8 mouse cellular contexts compared by ENCODE assay signal in genomic region chr19:4928781-4929180, GRCm38 (mm10). TPM values are rescaled to one million over a fixed set of nuclear protein-coding genes. Genes with fewer than 3 reads are reported as not detected.
DNase-seq lines count a peak whose midpoint lies in the region; ATAC-seq lines count a peak whose summit lies in the region.

No protein-coding gene starts in this region.

- peak overlapping the region; percentile 49 for H3K4me3 ChIP-seq in hindbrain, embryonic 14.5 days (replicated peaks; ENCODE audit: low read length)
- peak overlapping the region; percentile 78 for H3K4me3 ChIP-seq in midbrain, embryonic 10.5 days

- H3K9ac ChIP-seq in hindbrain, embryonic 14.5 days, result peak overlapping the region; percentile 74

- 55% methylated on average over 5 of the region's 5 CpGs for WGBS in hindbrain, embryonic 14.5 days
- 63% methylated on average over 5 of the region's 5 CpGs for WGBS in midbrain, embryonic 10.5 days

- peaks cover 50% of the 10 kb centered on the region for H3K36me3 ChIP-seq in hindbrain, embryonic 14.5 days (replicated peaks; ENCODE audit: control insufficient read depth, insufficient read depth)
- H3K36me3 ChIP-seq in midbrain, embryonic 10.5 days, result peaks cover 28% of the 10 kb centered on the region

- peak; percentile 65 for DNase-seq in adrenal gland, postnatal 14 days
- DNase-seq in adrenal gland, adult 18-20 months (ENCODE audit: low spot score in 2 of 2), result no peak
- peak; percentile 26 for DNase-seq in right cerebral cortex, postnatal 4 days
- no peak for DNase-seq in right cerebral cortex, postnatal 14 days
- peak; percentile 24 for DNase-seq in hindbrain, embryonic 14.5 days (ENCODE audit: low spot score)
- DNase-seq in midbrain, embryonic 10.5 days (ENCODE audit: low spot score), result no peak
- DNase-seq in layer of hippocampus, adult 9-11 months, result no peak
- no peak for DNase-seq in left cerebral cortex, adult 18-20 months (ENCODE audit: low spot score in 2 of 2)

- H3K4me1 ChIP-seq in hindbrain, embryonic 14.5 days (replicated peaks; ENCODE audit: control insufficient read depth, insufficient read depth, low read length), result peaks cover 21% of the 10 kb centered on the region
- H3K4me1 ChIP-seq in midbrain, embryonic 10.5 days, result peaks cover 26% of the 10 kb centered on the region

- 0 out of 2 replicates have a peak, but pooled peaks have one; percentile 10 for ATAC-seq in hindbrain, embryonic 14.5 days (ENCODE audit: low FRiP score)

- H3K27me3 ChIP-seq in hindbrain, embryonic 14.5 days (ENCODE audit: control insufficient read depth, insufficient read depth, low read length), result no peaks in the 10 kb centered on the region
- H3K27me3 ChIP-seq in midbrain, embryonic 10.5 days (ENCODE audit: low read depth, poor library complexity, severe bottlenecking), result no peaks in the 10 kb centered on the region

- peak overlapping the region; percentile 79 for H3K4me2 ChIP-seq in hindbrain, embryonic 14.5 days (replicated peaks)

- no peaks in the 10 kb centered on the region for H3K9me3 ChIP-seq in hindbrain, embryonic 14.5 days (ENCODE audit: control insufficient read depth, low read length)
- H3K9me3 ChIP-seq in midbrain, embryonic 10.5 days (replicated peaks), result no peaks in the 10 kb centered on the region

- H3K27ac ChIP-seq in hindbrain, embryonic 14.5 days, result peak overlapping the region; percentile 81
- H3K27ac ChIP-seq in midbrain, embryonic 10.5 days (replicated peaks), result peak overlapping the region; percentile 91

RNA-seq across cellular contexts. Expression of gene Dpp3, which starts 0.7 kb away (rescaled TPM):
- total RNA-seq in adrenal gland, postnatal 14 days (2021), result 69.2 and 87.7 TPM in 2 replicates
- total RNA-seq in adrenal gland, adult 18-20 months (2021), result 10 to 100 TPM; 51.4 to 86.6 TPM
- polyA plus RNA-seq in hindbrain, embryonic 14.5 days (2014; fragmentation: Nextera tagmentation; extraction: Ambion mirVana), result 90.7 and 95.7 TPM in 2 replicates
- 197 and 214 TPM in 2 replicates for polyA plus RNA-seq in midbrain, embryonic 10.5 days (2016; fragmentation: Nextera tagmentation; extraction: Ambion mirVana)
- 10 to 100 TPM; 35.3 to 43.1 TPM for total RNA-seq in left cerebral cortex, adult 18-20 months (2021)

RNA-seq across cellular contexts. Expression of gene Peli3, which starts 14.1 kb away (rescaled TPM):
- total RNA-seq in adrenal gland, postnatal 14 days (2021), result 5.3 and 5.6 TPM in 2 replicates
- 1 to 10 TPM; 6.8 to 8.9 TPM for total RNA-seq in adrenal gland, adult 18-20 months (2021)
- 9.5 and 11.6 TPM in 2 replicates for polyA plus RNA-seq in hindbrain, embryonic 14.5 days (2014; fragmentation: Nextera tagmentation; extraction: Ambion mirVana)
- 1.5 and 1.9 TPM in 2 replicates for polyA plus RNA-seq in midbrain, embryonic 10.5 days (2016; fragmentation: Nextera tagmentation; extraction: Ambion mirVana)
- 10 to 100 TPM; 25.3 to 27.0 TPM for total RNA-seq in left cerebral cortex, adult 18-20 months (2021)

RNA-seq across cellular contexts. Expression of gene Bbs1, which starts 22.4 kb away (rescaled TPM):
- total RNA-seq in adrenal gland, postnatal 14 days (2021), result 10.3 and 11.0 TPM in 2 replicates
- 1 to 10 TPM; 5.1 to 8.9 TPM for total RNA-seq in adrenal gland, adult 18-20 months (2021)
- polyA plus RNA-seq in hindbrain, embryonic 14.5 days (2014; fragmentation: Nextera tagmentation; extraction: Ambion mirVana), result 12.5 and 12.9 TPM in 2 replicates
- 7.0 and 10.3 TPM in 2 replicates for polyA plus RNA-seq in midbrain, embryonic 10.5 days (2016; fragmentation: Nextera tagmentation; extraction: Ambion mirVana)
- total RNA-seq in left cerebral cortex, adult 18-20 months (2021), result 10 to 100 TPM; 34.8 to 44.6 TPM

RNA-seq across cellular contexts. Expression of gene Mrpl11, which starts 33.2 kb away (rescaled TPM):
- 68.2 and 70.3 TPM in 2 replicates for total RNA-seq in adrenal gland, postnatal 14 days (2021)
- total RNA-seq in adrenal gland, adult 18-20 months (2021), result 10 to 100 TPM; 51.3 to 59.1 TPM
- 119 TPM in 2 replicates for polyA plus RNA-seq in hindbrain, embryonic 14.5 days (2014; fragmentation: Nextera tagmentation; extraction: Ambion mirVana)
- polyA plus RNA-seq in midbrain, embryonic 10.5 days (2016; fragmentation: Nextera tagmentation; extraction: Ambion mirVana), result 156 and 163 TPM in 2 replicates
- total RNA-seq in left cerebral cortex, adult 18-20 months (2021), result 10 to 100 TPM; 58.2 to 61.8 TPM

RNA-seq across cellular contexts. Expression of gene Zdhhc24, which starts 50.3 kb away (rescaled TPM):
- 15.1 and 17.2 TPM in 2 replicates for total RNA-seq in adrenal gland, postnatal 14 days (2021)
- total RNA-seq in adrenal gland, adult 18-20 months (2021), result 10 to 100 TPM; 16.9 to 20.5 TPM
- 17.0 and 17.7 TPM in 2 replicates for polyA plus RNA-seq in hindbrain, embryonic 14.5 days (2014; fragmentation: Nextera tagmentation; extraction: Ambion mirVana)
- polyA plus RNA-seq in midbrain, embryonic 10.5 days (2016; fragmentation: Nextera tagmentation; extraction: Ambion mirVana), result 14.6 and 17.7 TPM in 2 replicates
- total RNA-seq in left cerebral cortex, adult 18-20 months (2021), result 10 to 100 TPM; 21.4 to 25.2 TPM

Comparison
In these comparisons a context has a peak if more than half of its experiments do, and no peak if none do; other contexts are left out.
1. DNase-seq: peak in adrenal gland, postnatal 14 days (single experiment), right cerebral cortex, postnatal 4 days (single experiment) and hindbrain, embryonic 14.5 days (single experiment); none in adrenal gland, adult 18-20 months (0 of 2), right cerebral cortex, postnatal 14 days (single experiment), midbrain, embryonic 10.5 days (single experiment), layer of hippocampus, adult 9-11 months (single experiment) and left cerebral cortex, adult 18-20 months (0 of 2).